In the genomic region with DNA sequence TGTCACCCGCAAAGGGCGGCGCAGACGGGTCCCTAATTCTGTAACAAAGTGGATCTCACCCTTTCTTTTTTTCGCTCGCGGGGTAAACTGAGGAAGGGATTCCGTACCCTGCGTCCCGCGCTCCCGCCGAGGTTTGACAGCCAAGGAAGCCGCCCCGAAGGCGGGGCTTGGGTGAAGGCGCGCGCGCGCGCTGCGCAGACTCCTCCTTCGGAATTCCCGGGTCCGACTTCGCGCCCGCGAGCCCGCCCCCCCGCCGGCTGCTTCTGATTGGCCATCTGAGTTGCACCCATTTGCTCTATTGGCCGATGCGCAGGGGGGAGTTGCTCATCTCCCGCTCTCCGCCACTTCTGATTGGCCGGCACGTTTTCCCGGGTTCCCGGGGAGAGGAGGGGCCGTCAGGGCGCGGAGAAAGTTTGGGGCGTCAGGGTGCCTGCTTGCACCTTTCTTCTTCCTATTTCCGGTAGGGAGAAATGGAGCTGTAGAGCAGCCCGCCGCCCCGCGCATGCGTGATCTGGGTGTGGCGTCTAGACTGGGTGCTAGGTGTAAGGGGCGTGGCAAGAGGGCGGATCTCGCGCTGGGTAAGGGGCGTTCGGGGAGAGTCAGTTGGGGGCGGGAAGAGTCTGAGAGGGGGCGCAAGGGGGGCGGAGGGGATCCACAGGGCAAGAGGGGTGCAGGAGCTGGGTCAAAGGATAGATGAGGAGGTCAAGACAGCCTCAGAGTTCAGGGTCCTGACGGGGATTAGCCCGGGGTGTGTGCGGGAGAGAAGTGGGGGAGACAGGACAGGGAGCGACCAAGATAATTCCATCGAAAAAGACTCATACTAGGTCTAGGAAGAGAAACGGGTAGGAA, we compare ENCODE assay signal across 8 mouse cellular contexts. TPM values are rescaled to one million over a fixed set of nuclear protein-coding genes. Genes with fewer than 3 reads are reported as not detected.
DNase-seq lines count a peak whose midpoint lies in the region; ATAC-seq and TF ChIP-seq lines count a peak whose summit lies in the region.

A gene (minus strand): TSS at position 173 of the 849 bp plus-strand sequence.
A gene (plus strand): TSS at position 449 of the 849 bp plus-strand sequence.

- H3K27me3 ChIP-seq in Patski: no peaks in the 10 kb centered on the region
- H3K27me3 ChIP-seq in hindbrain, embryonic 13.5 days: peaks cover 14% of the 10 kb centered on the region; the same call in 1 of the 2 replicates

- peak; percentile 79 for DNase-seq in Patski (ENCODE audit: low read depth, low spot score)
- peak; percentile 98 for DNase-seq in cerebellum, postnatal 14 days
- peak; percentile 93 to 94 for DNase-seq in frontal cortex, postnatal 14 days (ENCODE audit: low spot score in 2 of 2)
- DNase-seq in layer of hippocampus, postnatal 25 days (ENCODE audit: extremely low spot score in 1 of 2, low spot score in 1 of 2): peak; percentile 87 to 88
- DNase-seq in lung, postnatal 25 days (ENCODE audit: low spot score): peak; percentile 97
- DNase-seq in retina, embryonic 14.5 days (ENCODE audit: low spot score): peak; percentile 98
- DNase-seq in thymus, postnatal 4 days: peak; percentile 98

- in situ Hi-C loops in Patski (cut with MboI; ENCODE audit: low pct_unique_long_range_greater_than_20kb): no loop called here

- no peak within 1 kb of the TSS for H3K27ac ChIP-seq in hindbrain, embryonic 13.5 days

- H3K4me3 ChIP-seq in hindbrain, embryonic 13.5 days: peak within 1 kb of the TSS; percentile 56

- peak within 1 kb of the TSS; percentile 71 for H3K9ac ChIP-seq in hindbrain, embryonic 13.5 days

- no peaks in the 10 kb centered on the region for H3K9me3 ChIP-seq in hindbrain, embryonic 13.5 days

- POLR2A ChIA-PET in Patski (lab: Charles Lee): interaction anchor here (0.5 kb wide), 1 partner anchor 1387 kb away, joined by 3 read pairs; no protein-coding TSS in a partner anchor

- no peaks in the 10 kb centered on the region for H3K36me3 ChIP-seq in hindbrain, embryonic 13.5 days

- H3K4me1 ChIP-seq in hindbrain, embryonic 13.5 days (replicated peaks): peaks cover 38% of the 10 kb centered on the region

- H3K4me2 ChIP-seq in hindbrain, embryonic 13.5 days: peak within 1 kb of the TSS; percentile 84

- TF ChIP-seq CTCF in Patski (IDR thresholded peaks at IDR 0.05): no peak

- CTCF ChIA-PET in Patski (lab: Charles Lee): interaction anchor here (1.4 to 2.2 kb wide), 3 partner anchors 14 to 18 kb away, joined by 3 to 7 read pairs (median 5); no protein-coding TSS in a partner anchor

- peak; percentile 95 for ATAC-seq in Patski
- ATAC-seq in hindbrain, embryonic 13.5 days (ENCODE audit: low FRiP score): peak; percentile 94

- WGBS in hindbrain, embryonic 13.5 days: under 1% methylated on average over 67 of the region's 67 CpGs

RNA-seq across cellular contexts. Expression of the first gene that starts in this region (rescaled TPM):
- polyA plus RNA-seq in Patski (2021): 35.9 TPM
- polyA plus RNA-seq in hindbrain, embryonic 13.5 days (2015; fragmentation: Nextera tagmentation; extraction: Ambion mirVana): 14.9 and 15.4 TPM in 2 replicates
- total RNA-seq in layer of hippocampus, postnatal 25 days (2021): 1 to 10 TPM; 4.7 to 6.1 TPM

RNA-seq across cellular contexts. Expression of the second gene that starts in this region (rescaled TPM):
- 44.8 TPM for polyA plus RNA-seq in Patski (2021)
- polyA plus RNA-seq in hindbrain, embryonic 13.5 days (2015; fragmentation: Nextera tagmentation; extraction: Ambion mirVana): 6.3 and 7.6 TPM in 2 replicates
- total RNA-seq in layer of hippocampus, postnatal 25 days (2021): 10 to 100 TPM in 1 of 2 experiments, 1 to 10 TPM in 1; 8.0 to 10.5 TPM
